Mouse (Mus musculus): ENCODE data around the gene Dlx5. TPM values are rescaled to one million over a fixed set of nuclear protein-coding genes. Genes with fewer than 3 reads are reported as not detected.

Dlx5 gene
- total RNA-seq, 2 experiments from 2014 or later: 0.31 to 1.2 TPM

Other genes starting within 250 kb of the Dlx5 start
- gene Dlx6, start 18.8 kb downstream of the Dlx5 start, total RNA-seq (2021): under 1 TPM in 1 of 2 experiments, not detected in 1; 0.42 TPM
- gene Sdhaf3, start 73.9 kb upstream of the Dlx5 start, total RNA-seq (2021): 1 to 10 TPM; 5.1 to 5.9 TPM